Mouse (Mus musculus) limb, embryonic 12.5 days (tissue): ENCODE data around the gene Vwa8. TPM values are rescaled to one million over a fixed set of nuclear protein-coding genes. Genes with fewer than 3 reads are reported as not detected.

ENCODE experiments used
- ATAC-seq: fragments of 200-750 bp; cut with Nextera tagmentation; 2 replicates; pipeline ENCODE4 v1.8.0; 2017; ENCODE audit warnings: low read depth, moderate TSS enrichment; ENCODE audit not compliant: insufficient number of reproducible peaks, insufficient read depth, low FRiP score, low TSS enrichment
- H3K27ac ChIP-seq: fragments of 300-500 bp; sonication (generic); 2 replicates; pipeline ENCODE4 v1.5.1; 2016; ENCODE audit warnings: mild to moderate bottlenecking, moderate library complexity
- H3K27me3 ChIP-seq: fragments of 300-500 bp; sonication (generic); 2 replicates; pipeline ENCODE4 v1.6.1; 2016; ENCODE audit warnings: mild to moderate bottlenecking, moderate library complexity
- H3K36me3 ChIP-seq: fragments of 300-500 bp; sonication (generic); 2 replicates; pipeline ENCODE4 v1.6.1; 2016; ENCODE audit warnings: mild to moderate bottlenecking, moderate library complexity
- H3K4me1 ChIP-seq: fragments of 300-500 bp; sonication (generic); replicated peaks from 2 replicates; pipeline ENCODE4 v1.6.1; 2016
- H3K4me2 ChIP-seq: fragments of 300-500 bp; sonication (generic); 2 replicates; pipeline ENCODE4 v1.6.1; 2016; ENCODE audit warnings: mild to moderate bottlenecking, moderate library complexity
- H3K4me3 ChIP-seq: fragments of 300-500 bp; sonication (generic); replicated peaks from 2 replicates; pipeline ENCODE4 v1.5.1; 2016; ENCODE audit warnings: mild to moderate bottlenecking
- H3K9ac ChIP-seq: fragments of 300-500 bp; sonication (generic); replicated peaks from 2 replicates; pipeline ENCODE4 v1.6.1; 2016; ENCODE audit warnings: mild to moderate bottlenecking, moderate library complexity
- H3K9me3 ChIP-seq: fragments of 300-500 bp; sonication (generic); 2 replicates; pipeline ENCODE4 v1.6.1; 2016; ENCODE audit warnings: mild to moderate bottlenecking, moderate library complexity
- WGBS: fragments of 180-500 bp; shearing (Covaris S2); methylation state at CpG from one replicate; pipeline ENCODE4 v1.1.7; 2016; 5-methylcytosine and 5-hydroxymethylcytosine counted together
- polyA plus RNA-seq: library from polyadenylated mRNA; unstranded; fragments of >200 nt; fragmentation: Nextera tagmentation; extraction: Ambion mirVana; gene quantifications from 2 replicates; pipeline ENCODE4 v1.2.1, GENCODE M21; 2016

Vwa8 gene
- polyA plus RNA-seq, 1 experiment from 2014 or later: 11.7 TPM

- H3K9me3 ChIP-seq: no peaks in the 10 kb centered on the region
- H3K9ac ChIP-seq: no peak overlapping the region
- peaks cover 22% of the 10 kb centered on the region for H3K4me1 ChIP-seq
- no peaks in the 10 kb centered on the region for H3K27me3 ChIP-seq
- no peak overlapping the region for H3K27ac ChIP-seq
- no peak overlapping the region for H3K4me3 ChIP-seq
- WGBS: 79% methylated on average over 12 of the region's 12 CpGs
- no peak overlapping the region for H3K4me2 ChIP-seq
- ATAC-seq: no peak
- H3K36me3 ChIP-seq: no peaks in the 10 kb centered on the region
Measured at GRCm38 (mm10) chr14:79243038-79243883, 394.4 kb downstream of the Vwa8 start.

- Histone ChIP-seq H3K36me3 (no peaks in the 10 kb centered on the region), H3K27me3 (no peaks in the 10 kb centered on the region), H3K4me3 (no peak overlapping the region), H3K9ac (no peak overlapping the region), H3K27ac (no peak overlapping the region), H3K4me1 (peaks cover 26% of the 10 kb centered on the region), H3K9me3 (no peaks in the 10 kb centered on the region), H3K4me2 (no peak overlapping the region)
- ATAC-seq: no peak
- 65% methylated on average over 3 of the region's 3 CpGs for WGBS
Measured at GRCm38 (mm10) chr14:79244571-79244970, 395.7 kb downstream of the Vwa8 start.

GRCm38 (mm10) chr14:79251727-79252285 lies 403.0 kb downstream of the Vwa8 start:
- Histone ChIP-seq H3K27me3 (no peaks in the 10 kb centered on the region), H3K4me3 (no peak overlapping the region), H3K36me3 (no peaks in the 10 kb centered on the region), H3K4me1 (peaks cover 7% of the 10 kb centered on the region; the same call in 1 of the 2 replicates), H3K9ac (no peak overlapping the region), H3K9me3 (no peaks in the 10 kb centered on the region), H3K4me2 (no peak overlapping the region), H3K27ac (no peak overlapping the region)
- WGBS: 68% methylated on average over 5 of the region's 5 CpGs
- no peak for ATAC-seq

Other genes starting within 250 kb of the Vwa8 start
- 1.1 and 2.6 TPM in 2 replicates for gene Dgkh, start 116.3 kb upstream of the Vwa8 start, polyA plus RNA-seq